In the genomic region with DNA sequence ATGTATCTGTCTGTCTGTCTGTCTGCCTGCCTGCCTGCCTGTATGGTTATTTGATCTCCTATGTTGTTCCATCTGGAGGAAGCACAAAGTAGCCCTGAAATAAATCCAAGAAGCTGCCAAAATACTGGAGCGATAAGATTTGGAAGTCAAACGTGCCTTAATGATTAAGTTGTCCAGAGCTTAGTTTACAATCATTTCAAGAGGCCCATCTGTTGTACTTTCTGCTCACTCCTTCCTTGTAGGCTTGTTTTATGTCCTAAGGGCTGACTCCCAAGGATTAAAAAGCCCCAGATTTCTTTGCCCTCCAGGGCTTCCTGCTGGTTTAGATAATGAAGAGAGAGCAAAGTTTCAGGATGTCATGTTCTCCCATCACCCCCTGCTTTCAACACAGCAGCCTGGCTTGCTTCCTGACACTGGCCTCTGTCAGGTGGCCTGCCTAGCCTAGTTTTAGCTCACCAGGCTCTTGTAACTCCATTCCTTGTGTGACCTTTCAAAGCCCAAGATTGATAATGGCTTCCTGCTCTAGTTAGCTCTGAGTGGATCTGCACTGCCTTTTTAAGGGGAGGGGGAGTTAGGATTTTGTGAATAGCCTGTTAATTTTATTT, we compare ENCODE assay signal across 16 mouse cellular contexts.
DNase-seq lines count a peak whose midpoint lies in the region; ATAC-seq lines count a peak whose summit lies in the region.
"Had no signal": no experiment of that assay in that cellular context is flagged by ENCODE, and none has a peak within 500 bp of the region (broad histone marks: within the 10 kb centered on the region; RNA-seq: fewer than 3 reads in every experiment).

No protein-coding gene starts in this region.

- H3K9me3 ChIP-seq in neural tube, embryonic 15.5 days (replicated peaks): no peaks in the 10 kb centered on the region
- no peaks in the 10 kb centered on the region for H3K9me3 ChIP-seq in midbrain, embryonic 10.5 days (replicated peaks)
- H3K9me3 ChIP-seq: embryonic facial prominence, embryonic 13.5 days; limb, embryonic 12.5 days had no signal

- H3K27ac ChIP-seq in neural tube, embryonic 15.5 days (replicated peaks): no peak overlapping the region
- H3K27ac ChIP-seq in midbrain, embryonic 10.5 days (replicated peaks): no peak overlapping the region
- H3K27ac ChIP-seq: embryonic facial prominence, embryonic 13.5 days; limb, embryonic 12.5 days had no signal

- no peak overlapping the region for H3K4me3 ChIP-seq in neural tube, embryonic 15.5 days (replicated peaks)
- H3K4me3 ChIP-seq in midbrain, embryonic 10.5 days: no peak overlapping the region
- H3K4me3 ChIP-seq: embryonic facial prominence, embryonic 13.5 days; limb, embryonic 12.5 days had no signal

- peak; percentile 21 to 58 for DNase-seq in gastrocnemius, adult 8-10 months (ENCODE audit: low spot score in 2 of 2)
- DNase-seq in gastrocnemius, postnatal 4 days (ENCODE audit: low spot score in 2 of 2): no peak
- DNase-seq in embryo, embryonic 10.5 days (ENCODE audit: low spot score): peak; percentile 32
- peak; percentile 35 to 55 for DNase-seq in heart, adult 9 months (ENCODE audit: low spot score in 2 of 2)
- peak; percentile 31 for DNase-seq in heart, postnatal 4 days
- DNase-seq in T-cell, adult 2 months (ENCODE audit: low spot score): no peak
- DNase-seq in midbrain, embryonic 10.5 days (ENCODE audit: low spot score): no peak
- DNase-seq: adrenal gland, postnatal 10 days; kidney, postnatal 4 days; lung, adult 2 months; right cerebral cortex, postnatal 4 days had no signal

- ATAC-seq in neural tube, embryonic 15.5 days (ENCODE audit: low FRiP score): no peak
- ATAC-seq: hindbrain, embryonic 16.5 days; Patski had no signal

- H3K27me3 ChIP-seq in neural tube, embryonic 15.5 days (replicated peaks): no peaks in the 10 kb centered on the region
- no peaks in the 10 kb centered on the region for H3K27me3 ChIP-seq in midbrain, embryonic 10.5 days (ENCODE audit: low read depth, poor library complexity, severe bottlenecking)
- H3K27me3 ChIP-seq: embryonic facial prominence, embryonic 13.5 days; limb, embryonic 12.5 days; Patski had no signal

- H3K4me1 ChIP-seq in neural tube, embryonic 15.5 days: 0 out of 2 replicates have a peak, but pooled peaks cover 5% of the 10 kb centered on the region
- no peaks in the 10 kb centered on the region for H3K4me1 ChIP-seq in midbrain, embryonic 10.5 days
- H3K4me1 ChIP-seq: embryonic facial prominence, embryonic 13.5 days had no signal

- H3K9ac ChIP-seq in neural tube, embryonic 15.5 days (replicated peaks): no peak overlapping the region
- H3K9ac ChIP-seq: embryonic facial prominence, embryonic 13.5 days; limb, embryonic 12.5 days had no signal

- no peak overlapping the region for H3K4me2 ChIP-seq in neural tube, embryonic 15.5 days
- H3K4me2 ChIP-seq: embryonic facial prominence, embryonic 13.5 days; limb, embryonic 12.5 days had no signal

- 52% methylated on average over 2 of the region's 2 CpGs for WGBS in neural tube, embryonic 15.5 days
- WGBS in midbrain, embryonic 10.5 days: 51% methylated on average over 2 of the region's 2 CpGs

- no peaks in the 10 kb centered on the region for H3K36me3 ChIP-seq in neural tube, embryonic 15.5 days
- H3K36me3 ChIP-seq in midbrain, embryonic 10.5 days: no peaks in the 10 kb centered on the region
- H3K36me3 ChIP-seq: embryonic facial prominence, embryonic 13.5 days; limb, embryonic 12.5 days had no signal

Comparison
In these comparisons a context has a peak if more than half of its experiments do, and no peak if none do; other contexts are left out.
1. DNase-seq: peak in gastrocnemius, adult 8-10 months (2 of 2), embryo, embryonic 10.5 days (single experiment), heart, adult 9 months (2 of 2) and heart, postnatal 4 days (single experiment); none in gastrocnemius, postnatal 4 days (0 of 2), T-cell, adult 2 months (single experiment) and midbrain, embryonic 10.5 days (single experiment).